Mouse (Mus musculus): ENCODE measurements around the gene Dnttip1. TPM values are rescaled to one million over a fixed set of nuclear protein-coding genes. Genes with fewer than 3 reads are reported as not detected.

The Dnttip1 gene
- polyA plus RNA-seq, 1 experiment = 47.3 TPM

GRCm38 (mm10) chr2:164773229-164773988, 27.6 kb downstream of the Dnttip1 start:
- no peak for TF ChIP-seq MYOG (IDR thresholded peaks at IDR 0.05; ENCODE audit: control insufficient read depth, extremely low read depth, insufficient read length)
- H3K79me3 ChIP-seq (ENCODE audit: low read depth) = peaks cover 20% of the 10 kb centered on the region
- no peak overlapping the region for H3K4me3 ChIP-seq (ENCODE audit: insufficient read depth, poor library complexity, severe bottlenecking)
- H3K79me2 ChIP-seq (ENCODE audit: control insufficient read depth, insufficient read depth) = peaks cover 31% of the 10 kb centered on the region
- H3ac ChIP-seq (ENCODE audit: control insufficient read depth, insufficient read length, low read depth) = no peak overlapping the region
- H3K27me3 ChIP-seq (ENCODE audit: control insufficient read depth, insufficient read depth, insufficient read length) = no peaks in the 10 kb centered on the region
- H3K36me3 ChIP-seq (ENCODE audit: control insufficient read depth, insufficient read depth) = peaks cover 34% of the 10 kb centered on the region

- H3K4me3 ChIP-seq (ENCODE audit: insufficient read depth, poor library complexity, severe bottlenecking) = no peak overlapping the region
- H3K27me3 ChIP-seq (ENCODE audit: control insufficient read depth, insufficient read depth, insufficient read length) = no peaks in the 10 kb centered on the region
- H3ac ChIP-seq (ENCODE audit: control insufficient read depth, insufficient read length, low read depth) = no peak overlapping the region
- TF ChIP-seq USF1 (IDR thresholded peaks at IDR 0.05; ENCODE audit: low read depth) (no peak), MYOG (IDR thresholded peaks at IDR 0.05; ENCODE audit: control insufficient read depth, extremely low read depth, insufficient read length) (no peak), CTCF (IDR thresholded peaks at IDR 0.05; ENCODE audit: control insufficient read depth, insufficient read depth, insufficient read length) (no peak), MYOD1 (IDR thresholded peaks at IDR 0.05; ENCODE audit: control insufficient read depth, insufficient read length, low read depth) (no peak), FOSL1 (IDR thresholded peaks at IDR 0.05; ENCODE audit: insufficient read depth, low read length, poor library complexity, severe bottlenecking) (no peak), CEBPB (IDR thresholded peaks at IDR 0.05; ENCODE audit: low read depth) (no peak), MAX (IDR thresholded peaks at IDR 0.05) (no peak)
- peaks cover 20% of the 10 kb centered on the region for H3K79me3 ChIP-seq (ENCODE audit: low read depth)
- peaks cover 32% of the 10 kb centered on the region for H3K36me3 ChIP-seq (ENCODE audit: control insufficient read depth, insufficient read depth)
- peaks cover 31% of the 10 kb centered on the region for H3K79me2 ChIP-seq (ENCODE audit: control insufficient read depth, insufficient read depth)
Observed at GRCm38 (mm10) chr2:164773989-164774364, 28.2 kb downstream of the Dnttip1 start.

- TF ChIP-seq CEBPB (IDR thresholded peaks at IDR 0.05; ENCODE audit: low read depth) (no peak), USF1 (IDR thresholded peaks at IDR 0.05; ENCODE audit: low read depth) (no peak), FOSL1 (IDR thresholded peaks at IDR 0.05; ENCODE audit: insufficient read depth, low read length, poor library complexity, severe bottlenecking) (no peak), MAX (IDR thresholded peaks at IDR 0.05) (no peak), MYOG (IDR thresholded peaks at IDR 0.05; ENCODE audit: control insufficient read depth, extremely low read depth, insufficient read length) (no peak), CTCF (IDR thresholded peaks at IDR 0.05; ENCODE audit: control insufficient read depth, insufficient read depth, insufficient read length) (no peak), MYOD1 (IDR thresholded peaks at IDR 0.05; ENCODE audit: control insufficient read depth, insufficient read length, low read depth) (no peak)
- H3K4me3 ChIP-seq (ENCODE audit: insufficient read depth, poor library complexity, severe bottlenecking) = no peak overlapping the region
- H3K79me2 ChIP-seq (ENCODE audit: control insufficient read depth, insufficient read depth) = peaks cover 17% of the 10 kb centered on the region
- no peak overlapping the region for H3ac ChIP-seq (ENCODE audit: control insufficient read depth, insufficient read length, low read depth)
- peaks cover 23% of the 10 kb centered on the region for H3K36me3 ChIP-seq (ENCODE audit: control insufficient read depth, insufficient read depth)
- no peaks in the 10 kb centered on the region for H3K27me3 ChIP-seq (ENCODE audit: control insufficient read depth, insufficient read depth, insufficient read length)
- H3K79me3 ChIP-seq (ENCODE audit: low read depth) = peaks cover 7% of the 10 kb centered on the region
Observed at GRCm38 (mm10) chr2:164776130-164776529, 30.3 kb downstream of the Dnttip1 start.

GRCm38 (mm10) chr2:164776801-164777200, 31.0 kb downstream of the Dnttip1 start:
- TF ChIP-seq USF1 (IDR thresholded peaks at IDR 0.05; ENCODE audit: low read depth) (no peak), MYOG (IDR thresholded peaks at IDR 0.05; ENCODE audit: control insufficient read depth, extremely low read depth, insufficient read length) (no peak), FOSL1 (IDR thresholded peaks at IDR 0.05; ENCODE audit: insufficient read depth, low read length, poor library complexity, severe bottlenecking) (no peak), CEBPB (IDR thresholded peaks at IDR 0.05; ENCODE audit: low read depth) (no peak), MYOD1 (IDR thresholded peaks at IDR 0.05; ENCODE audit: control insufficient read depth, insufficient read length, low read depth) (no peak), MAX (IDR thresholded peaks at IDR 0.05) (no peak), CTCF (IDR thresholded peaks at IDR 0.05; ENCODE audit: control insufficient read depth, insufficient read depth, insufficient read length) (no peak)
- Histone ChIP-seq H3K79me2 (ENCODE audit: control insufficient read depth, insufficient read depth) (peaks cover 10% of the 10 kb centered on the region), H3K4me3 (ENCODE audit: insufficient read depth, poor library complexity, severe bottlenecking) (no peak overlapping the region), H3K36me3 (ENCODE audit: control insufficient read depth, insufficient read depth) (peaks cover 16% of the 10 kb centered on the region), H3K27me3 (ENCODE audit: control insufficient read depth, insufficient read depth, insufficient read length) (no peaks in the 10 kb centered on the region), H3K79me3 (ENCODE audit: low read depth) (peaks cover under 1% of the 10 kb centered on the region), H3ac (ENCODE audit: control insufficient read depth, insufficient read length, low read depth) (no peak overlapping the region)

GRCm38 (mm10) chr2:164777246-164778014, 31.6 kb downstream of the Dnttip1 start:
- Histone ChIP-seq H3K4me3 (ENCODE audit: insufficient read depth, poor library complexity, severe bottlenecking) (no peak overlapping the region), H3K36me3 (ENCODE audit: control insufficient read depth, insufficient read depth) (peaks cover 10% of the 10 kb centered on the region), H3K27me3 (ENCODE audit: control insufficient read depth, insufficient read depth, insufficient read length) (no peaks in the 10 kb centered on the region), H3ac (ENCODE audit: control insufficient read depth, insufficient read length, low read depth) (no peak overlapping the region), H3K79me2 (ENCODE audit: control insufficient read depth, insufficient read depth) (peaks cover 4% of the 10 kb centered on the region), H3K79me3 (ENCODE audit: low read depth) (no peaks in the 10 kb centered on the region)
- TF ChIP-seq MYOG (IDR thresholded peaks at IDR 0.05; ENCODE audit: control insufficient read depth, extremely low read depth, insufficient read length) (no peak), MYOD1 (IDR thresholded peaks at IDR 0.05; ENCODE audit: control insufficient read depth, insufficient read length, low read depth) (no peak), CEBPB (IDR thresholded peaks at IDR 0.05; ENCODE audit: low read depth) (no peak), MAX (IDR thresholded peaks at IDR 0.05) (no peak), FOSL1 (IDR thresholded peaks at IDR 0.05; ENCODE audit: insufficient read depth, low read length, poor library complexity, severe bottlenecking) (no peak), USF1 (IDR thresholded peaks at IDR 0.05; ENCODE audit: low read depth) (no peak), CTCF (IDR thresholded peaks at IDR 0.05; ENCODE audit: control insufficient read depth, insufficient read depth, insufficient read length) (no peak)
